In genomic region chr4:129640638-129641467, GRCm38 (mm10) we compare ENCODE assay signal across 8 mouse cellular contexts. TPM values are rescaled to one million over a fixed set of nuclear protein-coding genes. Genes with fewer than 3 reads are reported as not detected.
DNase-seq lines count a peak whose midpoint lies in the region; ATAC-seq lines count a peak whose summit lies in the region.

Gene Txlna, minus strand, starts transcription at chr4:129641065.

- H3K9me3 ChIP-seq in hindbrain, embryonic 14.5 days (ENCODE audit: control insufficient read depth, low read length), result no peaks in the 10 kb centered on the region

- under 1% methylated on average over 60 of the region's 60 CpGs for WGBS in hindbrain, embryonic 14.5 days

- H3K36me3 ChIP-seq in hindbrain, embryonic 14.5 days (replicated peaks; ENCODE audit: control insufficient read depth, insufficient read depth), result peaks cover 49% of the 10 kb centered on the region

- peak within 1 kb of the TSS; percentile 92 for H3K27ac ChIP-seq in hindbrain, embryonic 14.5 days

- no peaks in the 10 kb centered on the region for H3K27me3 ChIP-seq in hindbrain, embryonic 14.5 days (ENCODE audit: control insufficient read depth, insufficient read depth, low read length)

- H3K9ac ChIP-seq in hindbrain, embryonic 14.5 days, result peak within 1 kb of the TSS; percentile 82

- peak within 1 kb of the TSS; percentile 95 for H3K4me2 ChIP-seq in hindbrain, embryonic 14.5 days (replicated peaks)

- DNase-seq in R1 (ENCODE audit: low read depth, low spot score), result peak; percentile 100
- DNase-seq in cerebellum, postnatal 25 days, result peak; percentile 98 to 99
- DNase-seq in frontal cortex, postnatal 25 days (ENCODE audit: low spot score in 2 of 2), result peak; percentile 94 to 96
- DNase-seq in hindbrain, embryonic 14.5 days (ENCODE audit: low spot score), result peak; percentile 97
- peak; percentile 97 to 98 for DNase-seq in layer of hippocampus, postnatal 36 days
- peak; percentile 98 for DNase-seq in lung, postnatal 36 days
- peak; percentile 99 for DNase-seq in retina, postnatal 1 day
- peak; percentile 92 to 94 for DNase-seq in urinary bladder, adult 18-20 months (ENCODE audit: low spot score in 2 of 2)

- H3K4me3 ChIP-seq in hindbrain, embryonic 14.5 days (replicated peaks; ENCODE audit: low read length), result peak within 1 kb of the TSS; percentile 46

- peaks cover 20% of the 10 kb centered on the region for H3K4me1 ChIP-seq in hindbrain, embryonic 14.5 days (replicated peaks; ENCODE audit: control insufficient read depth, insufficient read depth, low read length)

- ATAC-seq in hindbrain, embryonic 14.5 days (ENCODE audit: low FRiP score), result peak; percentile 96

RNA-seq across cellular contexts. Expression of gene Txlna, which starts in this region (rescaled TPM):
- 48.5 and 52.9 TPM in 2 replicates for polyA plus RNA-seq in hindbrain, embryonic 14.5 days (2014; fragmentation: Nextera tagmentation; extraction: Ambion mirVana)
- total RNA-seq in layer of hippocampus, postnatal 36 days (2021), result 10 to 100 TPM; 46.1 to 54.7 TPM

Comparison
In these comparisons a context has a peak if more than half of its experiments do, and no peak if none do; other contexts are left out.
1. Peak in every context shown above with its lines: DNase-seq, ATAC-seq, H3K4me3 ChIP-seq and H3K27ac ChIP-seq.